Mouse (Mus musculus) embryonic facial prominence, embryonic 10.5 days (tissue): ENCODE measurements around the gene Rnf2. TPM values are rescaled to one million over a fixed set of nuclear protein-coding genes. Genes with fewer than 3 reads are reported as not detected.

ENCODE experiments used
- DNase-seq: peaks from one replicate; pipeline ENCODE4 v3.0.0-alpha.2; 2017; ENCODE audit warnings: low spot score
- H3K27ac ChIP-seq: fragments of 300-500 bp; sonication (generic); replicated peaks from 2 replicates; pipeline ENCODE4 v1.5.1; 2016; ENCODE audit warnings: mild to moderate bottlenecking
- H3K27me3 ChIP-seq: fragments of 300-500 bp; sonication (generic); replicated peaks from 2 replicates; pipeline ENCODE4 v1.6.1; 2016; ENCODE audit warnings: low read depth, mild to moderate bottlenecking; ENCODE audit not compliant: poor library complexity, severe bottlenecking
- H3K36me3 ChIP-seq: fragments of 300-500 bp; sonication (generic); replicated peaks from 2 replicates; pipeline ENCODE4 v1.6.1; 2016; ENCODE audit warnings: mild to moderate bottlenecking, moderate library complexity
- H3K4me1 ChIP-seq: fragments of 300-500 bp; sonication (generic); 2 replicates; pipeline ENCODE4 v1.6.1; 2016
- H3K4me3 ChIP-seq: fragments of 300-500 bp; sonication (generic); 2 replicates; pipeline ENCODE4 v1.5.1; 2016; ENCODE audit warnings: mild to moderate bottlenecking, moderate library complexity
- H3K9me3 ChIP-seq: fragments of 300-500 bp; sonication (generic); 2 replicates; pipeline ENCODE4 v1.6.1; 2016; ENCODE audit warnings: mild to moderate bottlenecking
- WGBS: fragments of 180-500 bp; shearing (Covaris S2); methylation state at CpG from one replicate; pipeline ENCODE4 v1.1.7; 2016; 5-methylcytosine and 5-hydroxymethylcytosine counted together
- polyA plus RNA-seq: library from polyadenylated mRNA; unstranded; fragments of >200 nt; fragmentation: Nextera tagmentation; extraction: Ambion mirVana; gene quantifications from 2 replicates; pipeline ENCODE4 v1.2.1, GENCODE M21; 2016

The Rnf2 gene
- polyA plus RNA-seq, 1 experiment from 2014 or later, result 115 TPM

- H3K4me3 ChIP-seq, result no peak overlapping the region
- H3K36me3 ChIP-seq, result peaks cover 95% of the 10 kb centered on the region
- H3K4me1 ChIP-seq, result no peaks in the 10 kb centered on the region
- no peak for DNase-seq
- no peaks in the 10 kb centered on the region for H3K9me3 ChIP-seq
- H3K27ac ChIP-seq, result no peak overlapping the region
- no peaks in the 10 kb centered on the region for H3K27me3 ChIP-seq
- WGBS, result 81% methylated on average over 7 of the region's 7 CpGs
Observed at GRCm38 (mm10) chr1:151471429-151471828, 29.3 kb downstream of the Rnf2 start.

GRCm38 (mm10) chr1:151466571-151466970 lies 34.2 kb downstream of the Rnf2 start:
- no peak for DNase-seq
- Histone ChIP-seq H3K27ac (no peak overlapping the region), H3K36me3 (peaks cover 64% of the 10 kb centered on the region), H3K4me1 (peaks cover 6% of the 10 kb centered on the region; the same call in 1 of the 2 replicates), H3K4me3 (no peak overlapping the region), H3K27me3 (no peaks in the 10 kb centered on the region), H3K9me3 (no peaks in the 10 kb centered on the region)
- WGBS, result 90% methylated on average over 4 of the region's 4 CpGs

GRCm38 (mm10) chr1:151464914-151465313 lies 35.8 kb downstream of the Rnf2 start:
- H3K4me3 ChIP-seq, result no peak overlapping the region
- peak; percentile 37 for DNase-seq
- no peaks in the 10 kb centered on the region for H3K9me3 ChIP-seq
- H3K36me3 ChIP-seq, result peaks cover 61% of the 10 kb centered on the region
- H3K27ac ChIP-seq, result no peak overlapping the region
- peaks cover 6% of the 10 kb centered on the region; the same call in 1 of the 2 replicates for H3K4me1 ChIP-seq
- H3K27me3 ChIP-seq, result no peaks in the 10 kb centered on the region
- 25% methylated on average over 4 of the region's 4 CpGs for WGBS

- Histone ChIP-seq H3K27ac (no peak overlapping the region), H3K4me3 (no peak overlapping the region), H3K4me1 (peaks cover 6% of the 10 kb centered on the region; the same call in 1 of the 2 replicates), H3K36me3 (peaks cover 62% of the 10 kb centered on the region), H3K27me3 (no peaks in the 10 kb centered on the region), H3K9me3 (no peaks in the 10 kb centered on the region)
- no peak for DNase-seq
- WGBS, result 81% methylated on average over 9 of the region's 9 CpGs
Observed at GRCm38 (mm10) chr1:151461265-151461664, 39.5 kb downstream of the Rnf2 start.

- Histone ChIP-seq H3K36me3 (peaks cover 90% of the 10 kb centered on the region), H3K27ac (no peak overlapping the region), H3K9me3 (no peaks in the 10 kb centered on the region), H3K4me3 (no peak overlapping the region), H3K4me1 (no peaks in the 10 kb centered on the region), H3K27me3 (no peaks in the 10 kb centered on the region)
- no peak for DNase-seq
- WGBS, result 87% methylated on average over 5 of the region's 5 CpGs
Observed at GRCm38 (mm10) chr1:151457087-151457486, 43.7 kb downstream of the Rnf2 start.

GRCm38 (mm10) chr1:151451946-151452345 lies 48.8 kb downstream of the Rnf2 start:
- DNase-seq, result no peak
- Histone ChIP-seq H3K4me3 (no peak overlapping the region), H3K27ac (no peak overlapping the region), H3K9me3 (no peaks in the 10 kb centered on the region), H3K4me1 (no peaks in the 10 kb centered on the region), H3K27me3 (no peaks in the 10 kb centered on the region), H3K36me3 (peaks cover 98% of the 10 kb centered on the region)
- 97% methylated on average over 11 of the region's 11 CpGs for WGBS

GRCm38 (mm10) chr1:151450851-151451250 lies 49.9 kb downstream of the Rnf2 start:
- Histone ChIP-seq H3K4me1 (no peaks in the 10 kb centered on the region), H3K36me3 (peaks cover 98% of the 10 kb centered on the region), H3K27ac (no peak overlapping the region), H3K9me3 (no peaks in the 10 kb centered on the region), H3K4me3 (no peak overlapping the region), H3K27me3 (no peaks in the 10 kb centered on the region)
- WGBS, result 93% methylated on average over 2 of the region's 2 CpGs
- no peak for DNase-seq

- whole genome bisulfite sequencing, result 96% methylated on average over 10 of the region's 10 CpGs
- H3K36me3 ChIP-seq, result peaks cover 100% of the 10 kb centered on the region
Observed at GRCm38 (mm10) chr1:151449866-151450265, 50.9 kb downstream of the Rnf2 start.

GRCm38 (mm10) chr1:151435431-151435830 lies 65.3 kb downstream of the Rnf2 start:
- no peak overlapping the region for H3K4me3 ChIP-seq
- no peaks in the 10 kb centered on the region for H3K9me3 ChIP-seq
- H3K4me1 ChIP-seq, result no peaks in the 10 kb centered on the region
- H3K27ac ChIP-seq, result no peak overlapping the region
- H3K27me3 ChIP-seq, result no peaks in the 10 kb centered on the region
- 94% methylated on average over 6 of the region's 6 CpGs for WGBS
- H3K36me3 ChIP-seq, result peaks cover 72% of the 10 kb centered on the region
- DNase-seq, result no peak

More at GRCm38 (mm10) chr1:151449866-151450265, 50.9 kb downstream of the Rnf2 start:
- DNase-seq, result no peak
- no peak overlapping the region for H3K27ac ChIP-seq
- H3K9me3 ChIP-seq, result no peaks in the 10 kb centered on the region
- no peaks in the 10 kb centered on the region for H3K4me1 ChIP-seq
- no peak overlapping the region for H3K4me3 ChIP-seq
- no peaks in the 10 kb centered on the region for H3K27me3 ChIP-seq

- Histone ChIP-seq H3K27me3 (no peaks in the 10 kb centered on the region), H3K36me3 (peaks cover 14% of the 10 kb centered on the region), H3K9me3 (no peaks in the 10 kb centered on the region), H3K4me3 (peak overlapping the region; percentile 77), H3K4me1 (peaks cover 13% of the 10 kb centered on the region), H3K27ac (peak overlapping the region; percentile 92)
- WGBS, result 53% methylated on average over 9 of the region's 9 CpGs
- no peak for DNase-seq
Observed at GRCm38 (mm10) chr1:151429316-151429715, 71.4 kb downstream of the Rnf2 start.

GRCm38 (mm10) chr1:151428263-151429221 lies 72.2 kb downstream of the Rnf2 start, which contains the start of the genes Swt1 and Trmt1l:
TSS of gene Swt1 (minus strand) at chr1:151428455.
TSS of gene Trmt1l (plus strand) at chr1:151428542.
- no peaks in the 10 kb centered on the region for H3K27me3 ChIP-seq
- H3K27ac ChIP-seq, result peak within 1 kb of the TSS; percentile 92
- H3K4me3 ChIP-seq, result peak within 1 kb of the TSS; percentile 77
- DNase-seq, result peak; percentile 97
- peaks cover 13% of the 10 kb centered on the region for H3K4me1 ChIP-seq
- WGBS, result under 1% methylated on average over 74 of the region's 74 CpGs
- no peaks in the 10 kb centered on the region for H3K9me3 ChIP-seq
- H3K36me3 ChIP-seq, result peaks cover 7% of the 10 kb centered on the region

GRCm38 (mm10) chr1:151427888-151428262 lies 72.9 kb downstream of the Rnf2 start:
- H3K27me3 ChIP-seq, result no peaks in the 10 kb centered on the region
- H3K27ac ChIP-seq, result peak overlapping the region; percentile 86
- DNase-seq, result no peak
- H3K9me3 ChIP-seq, result no peaks in the 10 kb centered on the region
- peaks cover 13% of the 10 kb centered on the region for H3K4me1 ChIP-seq
- WGBS, result under 1% methylated on average over 26 of the region's 26 CpGs
- peak overlapping the region; percentile 77 for H3K4me3 ChIP-seq
- peaks cover 3% of the 10 kb centered on the region; the same call in 1 of the 2 replicates for H3K36me3 ChIP-seq
